Mouse (Mus musculus) testis, adult 10 weeks (tissue): ENCODE data around the gene Mfsd2b. TPM values are rescaled to one million over a fixed set of nuclear protein-coding genes. Genes with fewer than 3 reads are reported as not detected.

Experiments used
- polyA plus RNA-seq: library from polyadenylated mRNA; stranded (reverse); fragments of 350-450 nt; fragmentation: Illumina TruSeq; extraction: RNeasy Lipid Tissue Mini Kit (QIAGEN cat#74804); gene quantifications from one replicate; pipeline ENCODE4 v1.2.3, GENCODE M21; 2014; ENCODE audit warnings: low read depth, low replicate concordance

The Mfsd2b gene
- 0.83 TPM for polyA plus RNA-seq

GRCm38 (mm10) chr12:4874161-4874927 is at the start of gene Mfsd2b:
Gene Mfsd2b (minus strand): TSS chr12:4874359.

DNA sequence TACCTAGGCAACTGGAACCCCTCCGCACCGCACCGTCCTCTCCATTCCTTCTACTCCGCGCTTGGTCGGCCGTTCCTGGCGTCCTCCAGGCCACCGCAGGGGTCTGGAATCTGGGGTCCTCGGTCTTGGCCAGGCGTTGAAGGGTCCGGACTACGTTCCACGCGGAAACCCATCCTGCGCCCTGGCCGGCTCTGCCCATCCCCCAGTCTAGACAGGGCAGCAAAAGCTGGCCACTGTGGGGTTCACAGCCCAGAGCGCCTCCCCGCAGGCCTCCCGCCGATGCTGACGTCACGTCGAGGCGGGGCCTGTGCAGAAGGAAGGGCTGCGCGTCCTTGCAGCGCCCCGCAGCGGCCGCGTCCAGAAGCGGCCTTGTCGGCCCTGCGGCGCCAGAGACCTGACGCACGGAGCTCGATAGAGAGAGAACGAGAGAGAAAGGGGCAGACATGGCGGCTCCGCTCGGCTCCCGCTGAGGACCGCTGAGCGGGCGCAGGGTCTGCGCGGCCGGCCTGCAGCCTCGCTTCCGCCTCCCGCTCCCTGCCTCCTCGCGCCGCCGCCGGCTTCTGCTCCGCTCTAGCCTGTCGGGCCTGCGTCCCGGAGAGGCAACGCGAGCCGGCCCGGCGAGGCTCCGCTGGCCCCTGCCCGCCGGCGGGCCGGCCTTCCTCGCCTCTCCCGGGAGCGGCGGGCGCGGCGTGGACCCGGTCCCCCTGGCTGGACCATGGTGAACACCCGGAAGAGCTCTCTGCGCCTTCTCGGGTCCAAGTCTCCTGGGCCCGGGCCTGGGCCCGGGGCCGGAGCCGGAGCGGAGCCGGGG is 43.0 kb upstream of the Mfsd2b start, which contains the start of gene Atad2b:
Gene Atad2b, plus strand, starts transcription at position 360 of the 811 bp plus-strand sequence.

GRCm38 (mm10) chr12:4906951-4907906 is 33.1 kb upstream of the Mfsd2b start, which contains the start of gene Ubxn2a:
Gene Ubxn2a (minus strand): TSS chr12:4907705.

DNA sequence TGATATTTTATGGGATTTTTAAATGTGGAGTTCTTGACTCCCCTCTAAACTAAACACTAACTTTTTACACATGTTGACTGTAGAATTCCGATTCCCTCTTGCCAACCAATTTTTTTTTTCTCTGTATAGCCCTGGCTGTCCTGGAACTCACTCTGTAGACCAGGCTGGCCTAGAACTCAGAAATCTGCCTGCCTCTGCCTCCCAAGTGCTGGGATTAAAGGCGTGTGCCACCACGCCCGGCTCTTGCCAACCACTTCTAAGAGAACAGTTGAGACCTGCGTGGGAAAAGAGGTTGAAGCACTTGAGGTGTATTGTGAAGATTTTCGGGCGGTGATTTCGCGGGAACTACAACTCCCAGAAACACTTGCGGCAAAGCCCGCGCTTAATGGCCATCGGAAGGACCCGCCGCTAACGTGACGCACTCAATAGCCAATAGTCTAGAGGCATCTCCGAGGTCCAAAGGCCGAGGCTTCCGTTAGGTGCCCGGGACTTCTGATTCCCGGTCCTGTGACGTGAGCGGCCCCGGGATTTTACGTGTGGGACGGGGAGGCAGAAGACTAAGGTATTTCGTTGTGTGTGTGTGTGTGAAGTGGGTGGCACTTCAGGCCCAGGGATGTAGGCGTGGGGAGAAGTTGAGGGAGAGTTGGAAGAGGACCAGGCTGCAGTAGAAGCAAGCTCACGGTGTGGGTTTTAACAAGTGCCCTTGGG is 31.1 kb downstream of the Mfsd2b start, which contains the start of gene Wdcp:
Gene Wdcp, plus strand, starts transcription at position 414 of the 708 bp plus-strand sequence.

DNA sequence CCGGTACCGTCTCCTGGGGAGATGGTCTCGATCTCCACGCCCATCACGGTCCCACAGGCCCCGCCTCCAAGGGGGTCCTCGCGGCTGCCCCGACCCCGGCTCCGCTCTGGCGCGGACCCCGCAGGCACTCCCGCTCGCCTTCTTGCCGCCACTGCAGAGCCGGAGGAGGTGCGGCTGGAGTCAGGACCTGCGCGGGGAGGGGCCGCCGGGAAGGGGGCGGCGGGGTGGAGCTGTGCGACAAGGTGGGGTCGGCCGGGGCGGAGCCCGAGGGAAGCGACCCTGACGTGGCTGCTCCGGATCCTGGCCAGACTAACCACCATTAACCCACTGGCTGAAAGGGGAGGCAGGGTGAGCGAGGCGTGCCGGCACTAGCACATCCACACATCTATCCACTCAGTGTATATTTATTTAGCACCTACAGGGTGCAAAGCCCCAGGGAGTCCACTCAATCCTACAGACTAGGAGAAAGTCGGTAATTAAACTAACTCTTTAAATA is 32.7 kb downstream of the Mfsd2b start, which contains the start of gene Fkbp1b:
Gene Fkbp1b, minus strand, starts transcription at position 200 of the 496 bp plus-strand sequence.

GRCm38 (mm10) chr12:4817361-4818101 is 56.6 kb downstream of the Mfsd2b start, which contains the start of gene Sf3b6:
Gene Sf3b6 (plus strand): TSS chr12:4817544.

Other genes starting within 250 kb of the Mfsd2b start
- 97.7 TPM for gene Fam228a, start 135.9 kb downstream of the Mfsd2b start, polyA plus RNA-seq
- 475 TPM for gene Pfn4, start 105.3 kb downstream of the Mfsd2b start, polyA plus RNA-seq
- 146 TPM for gene Fam228b, start 105.1 kb downstream of the Mfsd2b start, polyA plus RNA-seq
- gene Sf3b6, start 56.8 kb downstream of the Mfsd2b start, polyA plus RNA-seq = 72.5 TPM
- gene Fkbp1b, start 32.8 kb downstream of the Mfsd2b start, polyA plus RNA-seq = 0.74 TPM
- 2.8 TPM for gene Wdcp, start 31.1 kb downstream of the Mfsd2b start, polyA plus RNA-seq
- 20.1 TPM for gene Ubxn2a, start 33.3 kb upstream of the Mfsd2b start, polyA plus RNA-seq
- 18.4 TPM for gene Atad2b, start 43.0 kb upstream of the Mfsd2b start, polyA plus RNA-seq